Mouse (Mus musculus) CH12.LX (cell line): ENCODE measurements around the gene Ccser1.

Source experiments
- CHD2 ChIP-seq: IDR thresholded peaks from 2 replicates; pipeline ENCODE4 v1.6.1; 2011; ENCODE audit warnings: low read length, improper control_type of control experiment
- CTCF ChIP-seq, 2 experiments: IDR thresholded peaks in 1 of 2; conservative IDR thresholded peaks in 1 of 2; 2 replicates each; pipeline ENCODE4 v1.5.1; 2011 to 2012; ENCODE audit warnings: low read depth in 2 of 2, low read length in 2 of 2, improper control_type of control experiment in 1 of 2, inconsistent platforms in 1 of 2, mild to moderate bottlenecking in 1 of 2, moderate library complexity in 1 of 2
- EP300 ChIP-seq: IDR thresholded peaks from 2 replicates; pipeline ENCODE4 v1.6.1; 2011; ENCODE audit warnings: low read length, improper control_type of control experiment
- MAFK ChIP-seq: IDR thresholded peaks from 2 replicates; pipeline ENCODE4 v1.6.1; 2011; ENCODE audit warnings: low read length, improper control_type of control experiment; ENCODE audit not compliant: insufficient replicate concordance
- PAX5 ChIP-seq: IDR thresholded peaks from 2 replicates; pipeline ENCODE4 v1.6.1; 2012; ENCODE audit warnings: low read length, inconsistent platforms, mixed read lengths
- POLR2AphosphoS2 ChIP-seq: IDR thresholded peaks from 2 replicates; pipeline ENCODE4 v1.6.1; 2011; ENCODE audit warnings: low read depth, low read length, improper control_type of control experiment
- SIN3A ChIP-seq: IDR thresholded peaks from 2 replicates; pipeline ENCODE4 v1.6.1; 2012; ENCODE audit warnings: low read length, improper control_type of control experiment, inconsistent platforms
- ZC3H11A ChIP-seq: IDR thresholded peaks from 2 replicates; pipeline ENCODE4 v1.6.1; 2012; ENCODE audit warnings: low read depth, mild to moderate bottlenecking, inconsistent platforms, low read length, improper control_type of control experiment
- ZMIZ1 ChIP-seq: IDR thresholded peaks from 2 replicates; pipeline ENCODE4 v1.6.1; 2012; ENCODE audit warnings: low read depth, mild to moderate bottlenecking, inconsistent platforms, low read length, improper control_type of control experiment

DNA sequence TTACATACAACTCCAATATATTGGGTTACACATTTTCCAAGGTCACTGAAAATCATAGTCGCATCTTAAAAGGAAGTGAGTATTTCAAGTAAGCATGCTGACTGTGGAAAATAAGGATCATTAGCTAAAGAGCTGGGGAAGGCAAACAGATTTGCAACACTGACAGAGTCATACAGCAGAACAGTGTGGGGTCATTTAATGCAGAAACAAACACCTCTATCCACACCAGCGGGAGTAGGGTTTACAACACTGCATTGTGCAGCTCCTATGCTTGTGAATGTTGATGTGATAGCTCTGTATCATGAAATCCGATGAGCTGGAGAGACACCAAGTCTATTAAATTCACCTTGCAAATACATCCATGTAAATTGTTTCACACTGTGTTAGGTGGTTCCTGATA lies 202.9 kb downstream of the Ccser1 start:
- TF ChIP-seq POLR2AphosphoS2 (no peak), EP300 (no peak), PAX5 (no peak), MAFK (no peak), CTCF (conservative IDR thresholded peaks at IDR 0.05 in 1 of 2, IDR thresholded peaks at IDR 0.05 in 1 of 2; ENCODE audit: low read depth in 2 of 2, low read length in 2 of 2) (no peak), SIN3A (no peak), ZC3H11A (no peak), CHD2 (no peak), ZMIZ1 (no peak)
